Mouse (Mus musculus) brown adipose tissue, adult 24 weeks (tissue): ENCODE results near the gene Acaa1a. TPM values are rescaled to one million over a fixed set of nuclear protein-coding genes. Genes with fewer than 3 reads are reported as not detected.
A peak's percentile ranks its signal among the peaks of the same experiment; 100 is the strongest.

ENCODE experiments used
- H3K27ac ChIP-seq: fragments of 200-500 bp; replicated peaks from 2 replicates; pipeline ENCODE4 v1.5.1; 2012; ENCODE audit warnings: low read depth, mild to moderate bottlenecking, low read length
- H3K4me1 ChIP-seq: fragments of 200-500 bp; 2 replicates; pipeline ENCODE4 v1.6.1; 2012; ENCODE audit warnings: low read length, mixed read lengths; ENCODE audit not compliant: control insufficient read depth, insufficient read depth, insufficient read length
- H3K4me3 ChIP-seq: fragments of 200-500 bp; 2 replicates; pipeline ENCODE4 v1.5.1; 2012; ENCODE audit warnings: low read depth, mild to moderate bottlenecking, low read length, moderate library complexity; ENCODE audit not compliant: insufficient read depth
- polyA plus RNA-seq: library from polyadenylated mRNA; stranded (reverse); fragments of >200 nt; gene quantifications from 2 replicates; pipeline ENCODE4 v1.2.4, GENCODE M21; 2012; ENCODE audit not compliant: missing spikeins, insufficient read depth, insufficient read length

Gene Acaa1a
- 82.7 and 96.9 TPM in 2 replicates for polyA plus RNA-seq

GRCm38 (mm10) chr9:119339558-119340211 lies at the start of gene Acaa1a:
Gene Acaa1a (plus strand): TSS chr9:119339676.
- Histone ChIP-seq H3K27ac (peak within 1 kb of the TSS; percentile 91), H3K4me1 (peaks cover 10% of the 10 kb centered on the region)

GRCm38 (mm10) chr9:119290791-119291190 lies 48.7 kb upstream of the Acaa1a start:
- H3K27ac ChIP-seq = no peak overlapping the region
- H3K4me1 ChIP-seq = no peaks in the 10 kb centered on the region
- H3K4me3 ChIP-seq = no peak overlapping the region

More at GRCm38 (mm10) chr9:119339558-119340211, at the start of gene Acaa1a:
- peak within 1 kb of the TSS; percentile 95 for H3K4me3 ChIP-seq

- no peak overlapping the region for H3K27ac ChIP-seq
Observed at GRCm38 (mm10) chr9:119297696-119298095, 41.8 kb upstream of the Acaa1a start.

GRCm38 (mm10) chr9:119298563-119298962 lies 40.9 kb upstream of the Acaa1a start:
- Histone ChIP-seq H3K4me3 (no peak overlapping the region), H3K27ac (no peak overlapping the region), H3K4me1 (no peaks in the 10 kb centered on the region)

More at GRCm38 (mm10) chr9:119297696-119298095, 41.8 kb upstream of the Acaa1a start:
- no peak overlapping the region for H3K4me3 ChIP-seq
- H3K4me1 ChIP-seq = no peaks in the 10 kb centered on the region

GRCm38 (mm10) chr9:119305863-119306262 lies 33.6 kb upstream of the Acaa1a start:
- no peak overlapping the region for H3K4me3 ChIP-seq
- H3K4me1 ChIP-seq = no peaks in the 10 kb centered on the region
- H3K27ac ChIP-seq = no peak overlapping the region

GRCm38 (mm10) chr9:119309067-119309466 lies 30.4 kb upstream of the Acaa1a start:
- no peak overlapping the region for H3K27ac ChIP-seq
- H3K4me3 ChIP-seq = no peak overlapping the region
- no peaks in the 10 kb centered on the region for H3K4me1 ChIP-seq

- Histone ChIP-seq H3K4me3 (no peak overlapping the region), H3K27ac (no peak overlapping the region), H3K4me1 (no peaks in the 10 kb centered on the region)
Observed at GRCm38 (mm10) chr9:119313096-119313495, 26.4 kb upstream of the Acaa1a start.

- Histone ChIP-seq H3K4me1 (no peaks in the 10 kb centered on the region), H3K27ac (no peak overlapping the region), H3K4me3 (no peak overlapping the region)
Observed at GRCm38 (mm10) chr9:119318891-119319290, 20.6 kb upstream of the Acaa1a start.

- Histone ChIP-seq H3K4me3 (no peak overlapping the region), H3K4me1 (no peaks in the 10 kb centered on the region), H3K27ac (no peak overlapping the region)
Observed at GRCm38 (mm10) chr9:119320446-119320845, 19.0 kb upstream of the Acaa1a start.

- H3K4me3 ChIP-seq = peak overlapping the region; percentile 66
- H3K27ac ChIP-seq = no peak overlapping the region
- no peaks in the 10 kb centered on the region for H3K4me1 ChIP-seq
Observed at GRCm38 (mm10) chr9:119320946-119321345, 18.5 kb upstream of the Acaa1a start.

GRCm38 (mm10) chr9:119321392-119322229 lies 17.9 kb upstream of the Acaa1a start:
- no peaks in the 10 kb centered on the region for H3K4me1 ChIP-seq
- H3K27ac ChIP-seq = peak overlapping the region; percentile 28; the same call in 1 of the 2 replicates
- H3K4me3 ChIP-seq = peak overlapping the region; percentile 66

- H3K4me3 ChIP-seq = peak within 1 kb of the TSS; percentile 72
- no peaks in the 10 kb centered on the region for H3K4me1 ChIP-seq
- peak within 1 kb of the TSS; percentile 97 for H3K27ac ChIP-seq
Observed at GRCm38 (mm10) chr9:119322289-119323259, 16.9 kb upstream of the Acaa1a start, which contains the start of gene Oxsr1. Gene Oxsr1 (minus strand): TSS chr9:119322427.

- H3K4me3 ChIP-seq = peak overlapping the region; percentile 72
- H3K4me1 ChIP-seq = no peaks in the 10 kb centered on the region
- peak overlapping the region; percentile 97 for H3K27ac ChIP-seq
Observed at GRCm38 (mm10) chr9:119323260-119323645, 16.2 kb upstream of the Acaa1a start.

- no peak overlapping the region for H3K4me3 ChIP-seq
- H3K4me1 ChIP-seq = no peaks in the 10 kb centered on the region
- H3K27ac ChIP-seq = no peak overlapping the region
Observed at GRCm38 (mm10) chr9:119324130-119324529, 15.3 kb upstream of the Acaa1a start.
